Mouse (Mus musculus): ENCODE measurements around the gene Olfr97. TPM values are rescaled to one million over a fixed set of nuclear protein-coding genes. Genes with fewer than 3 reads are reported as not detected.

The Olfr97 gene
- not detected in 2 replicates for polyA plus RNA-seq (2015; fragmentation: Nextera tagmentation; extraction: Ambion mirVana)

GRCm38 (mm10) chr17:37237230-37237629 is at the start of gene Olfr97:
Gene Olfr97, minus strand, starts transcription at chr17:37237330.

GRCm38 (mm10) chr17:37283360-37283759 is 46.2 kb upstream of the Olfr97 start, which contains the start of gene Olfr99:
Gene Olfr99, minus strand, starts transcription at chr17:37283460.

GRCm38 (mm10) chr17:37270058-37270701 is 33.0 kb upstream of the Olfr97 start, which contains the start of gene H2-M3:
Gene H2-M3, plus strand, starts transcription at chr17:37270220.

GRCm38 (mm10) chr17:37263626-37264025 is 26.5 kb upstream of the Olfr97 start, which contains the start of gene Olfr98:
Gene Olfr98, minus strand, starts transcription at chr17:37263749.

GRCm38 (mm10) chr17:37219846-37220245 is 17.3 kb downstream of the Olfr97 start, which contains the start of gene Olfr96:
Gene Olfr96, plus strand, starts transcription at chr17:37220146.

GRCm38 (mm10) chr17:37213018-37213417 is 24.1 kb downstream of the Olfr97 start, which contains the start of gene Olfr95:
Gene Olfr95, minus strand, starts transcription at chr17:37213118.

GRCm38 (mm10) chr17:37200894-37201293 is 36.2 kb downstream of the Olfr97 start, which contains the start of gene Olfr94:
Gene Olfr94, minus strand, starts transcription at chr17:37200994.

GRCm38 (mm10) chr17:37193656-37194055 is 43.5 kb downstream of the Olfr97 start, which contains the start of gene Ubd:
Gene Ubd, plus strand, starts transcription at chr17:37193892.

Other genes starting within 250 kb of the Olfr97 start
- 0.34 and 0.47 TPM in 2 replicates for gene H2-M5, start 247.8 kb downstream of the Olfr97 start, polyA plus RNA-seq (2015; fragmentation: Nextera tagmentation; extraction: Ambion mirVana)
- 22.6 and 30.9 TPM in 2 replicates for gene Zfp57, start 236.2 kb downstream of the Olfr97 start, polyA plus RNA-seq (2015; fragmentation: Nextera tagmentation; extraction: Ambion mirVana)
- gene Mog, start 213.9 kb downstream of the Olfr97 start, polyA plus RNA-seq (2015; fragmentation: Nextera tagmentation; extraction: Ambion mirVana): not detected in 2 replicates
- gene Gabbr1, start 191.4 kb downstream of the Olfr97 start, polyA plus RNA-seq (2015; fragmentation: Nextera tagmentation; extraction: Ambion mirVana): 9.2 and 9.7 TPM in 2 replicates
- gene Olfr90, start 148.8 kb downstream of the Olfr97 start, polyA plus RNA-seq (2015; fragmentation: Nextera tagmentation; extraction: Ambion mirVana): not detected in 2 replicates
- not detected in 2 replicates for gene Olfr91, start 139.1 kb downstream of the Olfr97 start, polyA plus RNA-seq (2015; fragmentation: Nextera tagmentation; extraction: Ambion mirVana)
- gene Olfr92, start 117.2 kb downstream of the Olfr97 start, polyA plus RNA-seq (2015; fragmentation: Nextera tagmentation; extraction: Ambion mirVana): not detected in 2 replicates
- gene Olfr93, start 75.8 kb downstream of the Olfr97 start, polyA plus RNA-seq (2015; fragmentation: Nextera tagmentation; extraction: Ambion mirVana): not detected in 2 replicates
- gene Ubd, start 43.4 kb downstream of the Olfr97 start, polyA plus RNA-seq (2015; fragmentation: Nextera tagmentation; extraction: Ambion mirVana): 0.13 TPM in 1 of 2 replicates, not detected in the other
- gene Olfr94, start 36.3 kb downstream of the Olfr97 start, polyA plus RNA-seq (2015; fragmentation: Nextera tagmentation; extraction: Ambion mirVana): 0.18 and 0.19 TPM in 2 replicates
- not detected in 2 replicates for gene Olfr95, start 24.2 kb downstream of the Olfr97 start, polyA plus RNA-seq (2015; fragmentation: Nextera tagmentation; extraction: Ambion mirVana)
- not detected in 2 replicates for gene Olfr96, start 17.2 kb downstream of the Olfr97 start, polyA plus RNA-seq (2015; fragmentation: Nextera tagmentation; extraction: Ambion mirVana)
- not detected in 2 replicates for gene Olfr98, start 26.4 kb upstream of the Olfr97 start, polyA plus RNA-seq (2015; fragmentation: Nextera tagmentation; extraction: Ambion mirVana)
- 3.8 and 4.2 TPM in 2 replicates for gene H2-M3, start 32.9 kb upstream of the Olfr97 start, polyA plus RNA-seq (2015; fragmentation: Nextera tagmentation; extraction: Ambion mirVana)
- gene Olfr99, start 46.1 kb upstream of the Olfr97 start, polyA plus RNA-seq (2015; fragmentation: Nextera tagmentation; extraction: Ambion mirVana): not detected in 2 replicates
- gene Olfr101, start 67.0 kb upstream of the Olfr97 start, polyA plus RNA-seq (2015; fragmentation: Nextera tagmentation; extraction: Ambion mirVana): not detected in 2 replicates
- not detected in 2 replicates for gene Olfr102, start 79.7 kb upstream of the Olfr97 start, polyA plus RNA-seq (2015; fragmentation: Nextera tagmentation; extraction: Ambion mirVana)
- gene Olfr103, start 102.4 kb upstream of the Olfr97 start, polyA plus RNA-seq (2015; fragmentation: Nextera tagmentation; extraction: Ambion mirVana): not detected in 2 replicates
- gene Olfr104-ps, start 122.3 kb upstream of the Olfr97 start, polyA plus RNA-seq (2015; fragmentation: Nextera tagmentation; extraction: Ambion mirVana): not detected in 2 replicates
- not detected in 2 replicates for gene Olfr105-ps, start 141.7 kb upstream of the Olfr97 start, polyA plus RNA-seq (2015; fragmentation: Nextera tagmentation; extraction: Ambion mirVana)
- gene Olfr106-ps, start 153.1 kb upstream of the Olfr97 start, polyA plus RNA-seq (2015; fragmentation: Nextera tagmentation; extraction: Ambion mirVana): not detected in 2 replicates
- not detected in 2 replicates for gene Olfr107, start 161.9 kb upstream of the Olfr97 start, polyA plus RNA-seq (2015; fragmentation: Nextera tagmentation; extraction: Ambion mirVana)
- not detected in 2 replicates for gene Olfr108, start 208.2 kb upstream of the Olfr97 start, polyA plus RNA-seq (2015; fragmentation: Nextera tagmentation; extraction: Ambion mirVana)
- gene Olfr109, start 221.6 kb upstream of the Olfr97 start, polyA plus RNA-seq (2015; fragmentation: Nextera tagmentation; extraction: Ambion mirVana): not detected in 2 replicates
- not detected in 2 replicates for gene H2-M2, start 246.2 kb upstream of the Olfr97 start, polyA plus RNA-seq (2015; fragmentation: Nextera tagmentation; extraction: Ambion mirVana)

Data from urinary bladder, postnatal 0 days (tissue).